Mouse (Mus musculus) cerebellum, adult 2 months (tissue): ENCODE results near the gene Tac2.

ENCODE experiments used
- CTCF ChIP-seq: fragments of 200-500 bp; IDR thresholded peaks from 2 replicates; pipeline ENCODE4 v1.5.1; 2011; ENCODE audit warnings: low read depth, mild to moderate bottlenecking, control low read depth, low read length, moderate library complexity, borderline replicate concordance; ENCODE audit not compliant: insufficient read depth
- POLR2A ChIP-seq: fragments of 200-500 bp; IDR thresholded peaks from 2 replicates; pipeline ENCODE4 v1.6.1; 2011; ENCODE audit warnings: low read length, control low read depth, borderline replicate concordance; ENCODE audit not compliant: insufficient read depth

DNA sequence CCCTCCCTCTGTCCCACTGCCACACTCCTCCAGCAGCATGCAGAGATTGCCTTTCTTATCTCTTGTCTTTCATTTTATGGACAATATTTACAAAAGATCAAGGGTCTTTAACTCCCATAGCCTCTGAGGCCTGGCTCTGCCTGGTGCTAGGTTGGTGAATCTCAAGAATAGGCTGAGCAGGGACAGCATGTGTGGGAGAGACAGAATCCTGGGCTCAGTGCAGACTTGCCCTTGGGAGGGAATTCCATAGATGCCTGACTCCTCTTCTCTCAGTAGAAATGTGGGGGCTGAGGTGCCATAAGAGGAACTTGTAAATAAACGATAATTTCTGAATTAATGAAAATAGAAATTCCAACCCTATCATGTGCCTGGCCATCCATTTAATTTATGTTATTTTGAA lies 42.3 kb downstream of the Tac2 start:
- no peak for TF ChIP-seq POLR2A
- no peak for TF ChIP-seq CTCF
